Mouse (Mus musculus): ENCODE data around the gene Uncx.
A peak's percentile ranks its signal among the peaks of the same experiment; 100 is the strongest.

Gene Uncx

DNA sequence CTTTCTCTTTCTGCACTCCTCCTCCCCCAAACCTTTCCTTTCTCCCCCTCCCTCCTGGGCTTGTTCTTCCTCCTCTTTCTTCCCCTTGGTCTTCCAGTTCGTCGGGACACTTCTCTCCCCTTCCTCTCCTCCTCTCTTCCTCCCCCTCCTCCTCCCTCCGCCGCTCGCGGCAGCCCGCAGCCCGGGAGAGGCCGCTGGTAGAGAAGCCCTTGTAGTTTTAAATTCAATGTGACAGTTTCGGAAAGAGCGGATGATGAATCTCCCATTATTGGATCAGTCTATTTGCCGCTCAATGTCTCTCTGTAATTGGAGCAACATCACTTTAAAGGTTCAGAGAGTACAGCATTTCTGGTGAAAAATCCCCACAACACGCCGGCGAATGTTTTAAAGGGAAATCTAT is at the start of gene Uncx:
Gene Uncx (plus strand): TSS at position 281 of the 400 bp plus-strand sequence.
- Histone ChIP-seq H3K27me3 (ENCODE audit: control insufficient read depth, insufficient read depth, low read length, poor library complexity, severe bottlenecking) (peaks cover 4% of the 10 kb centered on the region; the same call in 1 of the 2 replicates), H3K36me3 (ENCODE audit: control insufficient read depth, insufficient read depth, low read length, poor library complexity, severe bottlenecking) (no peaks in the 10 kb centered on the region)
- DNase-seq (ENCODE audit: low read depth, low spot score) = no peak

DNA sequence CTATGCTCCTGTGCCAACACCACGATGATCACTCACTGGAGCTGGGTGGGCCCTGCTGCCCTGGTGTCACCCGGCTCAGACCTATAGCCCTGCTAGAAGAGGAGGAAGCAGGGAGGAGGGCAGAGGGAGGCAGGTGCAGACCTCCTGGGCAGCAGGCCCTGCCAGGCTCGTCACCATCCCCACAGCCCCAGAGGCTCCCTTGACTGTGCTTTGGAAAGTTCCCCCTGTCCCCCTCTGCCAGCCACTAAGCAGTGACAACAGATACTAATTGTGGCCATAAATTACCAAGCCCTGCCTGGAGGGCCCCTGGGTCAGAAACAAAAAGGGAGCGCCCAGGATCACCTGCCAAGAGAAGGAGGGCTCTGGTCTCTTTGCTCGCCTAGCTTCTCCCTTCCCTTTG is 49.6 kb upstream of the Uncx start:
- Histone ChIP-seq H3K36me3 (ENCODE audit: control insufficient read depth, insufficient read depth, low read length, poor library complexity, severe bottlenecking) (no peaks in the 10 kb centered on the region), H3K27me3 (ENCODE audit: control insufficient read depth, insufficient read depth, low read length, poor library complexity, severe bottlenecking) (no peaks in the 10 kb centered on the region)
- no peak for DNase-seq (ENCODE audit: low read depth, low spot score)

DNA sequence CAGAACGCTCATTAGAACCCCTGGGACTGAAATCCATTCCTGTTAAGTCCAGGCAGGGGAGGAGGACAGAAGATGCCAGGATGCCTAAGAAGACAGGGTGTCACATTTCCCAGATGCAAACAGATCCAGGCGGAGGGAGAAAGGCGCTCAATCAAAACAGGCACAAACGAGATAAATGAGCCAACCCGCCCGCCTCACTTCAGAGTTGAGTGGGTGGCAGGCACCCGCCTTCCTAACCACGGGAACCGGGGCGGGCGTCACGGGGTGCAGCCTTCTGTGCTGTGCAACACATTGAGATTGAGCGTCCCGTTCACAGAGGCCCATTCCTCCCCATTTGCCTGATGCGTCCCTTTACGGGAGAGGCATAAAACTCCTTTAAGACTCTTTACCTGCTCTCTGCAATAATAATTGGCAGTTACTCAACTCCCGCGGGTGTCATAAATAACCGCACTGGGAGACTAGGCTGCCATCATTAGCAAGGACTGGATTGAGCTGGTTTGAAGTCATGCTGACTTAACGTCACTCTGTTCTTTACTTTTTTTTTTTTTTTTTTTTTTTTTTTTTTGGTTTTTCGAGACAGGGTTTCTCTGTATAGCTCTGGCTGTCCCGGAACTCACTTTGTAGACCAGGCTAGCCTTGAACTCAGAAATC is 48.1 kb upstream of the Uncx start:
- Histone ChIP-seq H3K27me3 (ENCODE audit: control insufficient read depth, insufficient read depth, low read length, poor library complexity, severe bottlenecking) (no peaks in the 10 kb centered on the region), H3K36me3 (ENCODE audit: control insufficient read depth, insufficient read depth, low read length, poor library complexity, severe bottlenecking) (no peaks in the 10 kb centered on the region)
- no peak for DNase-seq (ENCODE audit: low read depth, low spot score)

DNA sequence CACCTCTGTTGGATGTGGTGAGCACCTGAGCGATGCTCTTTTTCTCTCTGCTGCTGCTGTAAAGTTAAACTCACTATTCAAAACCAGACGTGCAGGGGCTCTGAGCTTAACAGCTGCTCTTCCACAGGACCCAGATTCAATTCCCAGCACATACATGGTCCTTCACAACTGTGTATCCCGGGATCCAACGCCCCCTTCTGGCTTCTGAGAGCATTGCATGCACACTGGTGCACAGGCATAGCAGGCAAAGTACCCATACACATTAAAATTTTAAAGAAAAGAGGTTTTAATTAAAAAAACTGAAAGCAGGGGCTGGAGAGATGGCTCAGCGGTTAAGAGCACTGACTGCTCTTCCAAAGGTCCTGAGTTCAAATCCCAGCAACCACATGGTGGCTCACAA is 46.4 kb upstream of the Uncx start:
- Histone ChIP-seq H3K27me3 (ENCODE audit: control insufficient read depth, insufficient read depth, low read length, poor library complexity, severe bottlenecking) (no peaks in the 10 kb centered on the region), H3K36me3 (ENCODE audit: control insufficient read depth, insufficient read depth, low read length, poor library complexity, severe bottlenecking) (no peaks in the 10 kb centered on the region)
- no peak for DNase-seq (ENCODE audit: low read depth, low spot score)

DNA sequence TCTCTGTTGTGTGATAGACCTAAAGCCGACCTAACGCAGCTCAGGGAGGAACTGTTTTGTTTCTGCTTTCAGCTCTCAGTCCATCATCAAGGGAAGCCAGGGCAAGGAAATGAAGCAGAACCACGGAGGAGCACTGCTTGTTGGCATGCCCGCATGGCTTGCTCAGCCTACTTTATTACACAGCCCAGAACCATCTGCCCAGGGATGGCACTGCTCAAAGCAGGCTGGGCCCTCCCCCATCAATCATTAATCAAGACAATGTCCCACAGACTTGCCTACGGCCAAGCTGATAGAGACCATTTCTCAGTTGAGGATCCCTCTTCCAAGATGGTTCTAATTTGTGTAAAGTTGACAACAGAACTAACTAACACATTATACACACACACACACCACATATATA is 44.5 kb upstream of the Uncx start:
- no peaks in the 10 kb centered on the region for H3K36me3 ChIP-seq (ENCODE audit: control insufficient read depth, insufficient read depth, low read length, poor library complexity, severe bottlenecking)
- no peaks in the 10 kb centered on the region for H3K27me3 ChIP-seq (ENCODE audit: control insufficient read depth, insufficient read depth, low read length, poor library complexity, severe bottlenecking)
- no peak for DNase-seq (ENCODE audit: low read depth, low spot score)

DNA sequence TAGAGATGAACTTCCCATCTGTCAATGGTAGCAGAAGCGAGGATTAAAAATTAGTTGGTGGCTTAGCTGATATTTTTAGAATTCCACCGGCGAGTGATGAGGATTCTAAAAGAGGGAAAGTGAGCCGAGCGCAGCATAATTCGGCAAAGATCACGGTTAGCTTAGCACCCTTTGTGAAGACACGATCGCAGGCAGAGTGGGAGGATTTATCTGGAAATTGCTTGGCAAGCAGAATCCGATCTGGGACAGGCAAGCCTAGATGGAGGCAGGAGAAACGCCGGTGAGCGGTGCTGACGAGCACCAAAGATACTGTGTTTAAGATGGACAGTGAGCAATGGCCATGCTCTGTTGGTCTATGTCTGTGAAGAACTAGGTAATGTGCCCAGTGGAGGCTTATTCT is 41.0 kb upstream of the Uncx start:
- H3K27me3 ChIP-seq (ENCODE audit: control insufficient read depth, insufficient read depth, low read length, poor library complexity, severe bottlenecking) = no peaks in the 10 kb centered on the region
- H3K36me3 ChIP-seq (ENCODE audit: control insufficient read depth, insufficient read depth, low read length, poor library complexity, severe bottlenecking) = no peaks in the 10 kb centered on the region
- DNase-seq (ENCODE audit: low read depth, low spot score) = no peak

DNA sequence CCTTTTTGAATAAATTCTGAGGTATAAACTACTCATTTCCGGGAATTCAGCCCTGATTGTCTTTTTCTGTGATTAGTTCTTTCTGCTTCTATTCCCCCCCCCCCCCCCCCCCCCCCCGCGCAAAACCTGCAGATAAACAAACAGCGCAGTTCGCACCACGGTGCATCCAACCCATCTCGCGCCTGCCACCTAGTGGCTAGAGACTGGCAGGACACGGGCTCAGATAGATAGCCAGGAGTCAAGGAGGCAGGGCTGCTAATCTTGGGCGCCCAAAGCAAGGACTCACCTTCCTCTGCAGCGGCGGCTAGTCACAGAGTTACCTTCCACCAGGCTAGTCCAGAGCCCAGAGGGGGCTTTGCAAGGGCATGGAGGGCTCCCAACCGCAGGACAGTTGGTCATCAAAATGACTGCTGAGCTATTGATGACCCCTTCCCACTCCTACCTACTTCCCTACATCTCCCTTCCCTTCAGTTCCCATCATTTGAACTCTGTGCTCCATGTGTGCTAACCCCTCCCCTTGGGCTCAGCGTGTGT is 38.2 kb upstream of the Uncx start:
- peak; percentile 88 for DNase-seq (ENCODE audit: low read depth, low spot score)
- no peaks in the 10 kb centered on the region for H3K36me3 ChIP-seq (ENCODE audit: control insufficient read depth, insufficient read depth, low read length, poor library complexity, severe bottlenecking)
- H3K27me3 ChIP-seq (ENCODE audit: control insufficient read depth, insufficient read depth, low read length, poor library complexity, severe bottlenecking) = no peaks in the 10 kb centered on the region

DNA sequence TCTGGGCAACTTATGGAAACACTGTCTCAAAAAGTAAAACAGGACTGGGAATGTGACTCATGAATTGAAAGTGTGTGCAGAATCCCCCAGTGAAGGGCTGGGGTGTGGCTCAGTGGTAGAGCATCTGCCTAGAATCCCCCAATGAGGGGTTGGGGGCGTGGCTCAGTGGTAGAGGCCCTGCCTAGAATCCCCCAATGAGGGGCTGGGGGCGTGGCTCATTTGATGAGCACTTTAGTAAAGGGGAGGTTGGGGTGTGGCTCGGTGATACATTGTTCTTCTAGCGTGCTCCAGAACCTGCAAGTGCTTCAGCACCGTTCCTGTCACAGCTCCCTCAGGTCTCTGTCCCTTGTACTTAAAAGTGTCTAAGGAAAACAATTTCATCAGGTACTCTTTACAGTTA is 37.1 kb upstream of the Uncx start:
- no peak for DNase-seq (ENCODE audit: low read depth, low spot score)
- H3K36me3 ChIP-seq (ENCODE audit: control insufficient read depth, insufficient read depth, low read length, poor library complexity, severe bottlenecking) = no peaks in the 10 kb centered on the region
- H3K27me3 ChIP-seq (ENCODE audit: control insufficient read depth, insufficient read depth, low read length, poor library complexity, severe bottlenecking) = no peaks in the 10 kb centered on the region

DNA sequence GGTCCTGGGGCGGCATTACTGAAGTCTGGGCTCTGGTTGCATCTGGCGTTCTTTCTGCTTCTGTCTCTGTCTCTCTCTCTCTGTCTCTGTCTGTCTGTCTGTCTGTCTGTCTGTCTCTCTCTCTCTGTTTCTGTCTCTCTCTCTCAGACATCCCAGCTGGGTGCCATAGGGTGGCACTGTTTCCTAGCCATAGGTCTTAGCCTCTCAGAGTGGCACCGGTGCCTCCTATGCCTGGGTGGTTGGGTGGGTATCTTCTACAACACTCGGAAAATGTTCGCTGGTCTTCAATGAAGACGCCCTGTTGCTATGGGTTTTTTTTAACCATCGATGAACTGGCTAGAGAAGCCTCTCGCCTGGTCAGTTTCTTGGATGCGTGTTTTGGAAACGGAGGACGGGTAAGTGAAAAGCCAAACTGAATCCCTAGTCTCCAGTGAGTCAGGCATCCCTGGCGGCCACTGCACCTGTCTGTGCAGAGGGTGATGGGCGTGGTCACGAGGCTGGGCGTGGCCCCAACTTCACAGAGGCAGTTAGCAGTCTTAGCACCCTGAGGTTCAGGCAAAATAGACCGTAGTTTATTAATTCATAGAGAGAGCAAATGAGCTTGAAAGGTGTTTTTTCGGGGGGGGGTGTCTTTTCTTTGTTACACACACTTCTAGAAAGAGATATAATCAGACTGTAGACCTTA is 32.5 kb upstream of the Uncx start:
- peak; percentile 19 for DNase-seq (ENCODE audit: low read depth, low spot score)
- H3K36me3 ChIP-seq (ENCODE audit: control insufficient read depth, insufficient read depth, low read length, poor library complexity, severe bottlenecking) = no peaks in the 10 kb centered on the region

DNA sequence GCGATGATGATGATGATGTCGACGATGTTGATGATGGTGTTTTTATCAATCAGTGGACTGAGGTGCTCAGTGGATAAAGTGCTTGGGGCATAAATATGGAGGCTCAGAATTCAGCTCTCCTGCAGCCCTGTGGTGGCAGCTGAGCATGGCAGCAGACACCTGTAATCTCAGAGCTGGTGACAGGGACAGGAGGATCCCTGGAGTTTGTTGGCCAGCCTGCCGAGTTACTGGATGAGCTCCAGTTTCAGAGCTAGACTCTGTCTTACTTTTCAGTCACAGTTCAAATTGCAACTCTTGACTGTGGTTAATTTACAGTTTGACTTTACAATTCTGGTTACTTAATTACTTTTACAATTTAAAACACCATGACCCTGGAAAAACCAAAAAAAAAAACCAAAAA is 31.1 kb upstream of the Uncx start:
- Histone ChIP-seq H3K36me3 (ENCODE audit: control insufficient read depth, insufficient read depth, low read length, poor library complexity, severe bottlenecking) (no peaks in the 10 kb centered on the region), H3K27me3 (ENCODE audit: control insufficient read depth, insufficient read depth, low read length, poor library complexity, severe bottlenecking) (no peaks in the 10 kb centered on the region)
- no peak for DNase-seq (ENCODE audit: low read depth, low spot score)

More for the DNA sequence above, 32.5 kb upstream of the Uncx start:
- no peaks in the 10 kb centered on the region for H3K27me3 ChIP-seq (ENCODE audit: control insufficient read depth, insufficient read depth, low read length, poor library complexity, severe bottlenecking)

DNA sequence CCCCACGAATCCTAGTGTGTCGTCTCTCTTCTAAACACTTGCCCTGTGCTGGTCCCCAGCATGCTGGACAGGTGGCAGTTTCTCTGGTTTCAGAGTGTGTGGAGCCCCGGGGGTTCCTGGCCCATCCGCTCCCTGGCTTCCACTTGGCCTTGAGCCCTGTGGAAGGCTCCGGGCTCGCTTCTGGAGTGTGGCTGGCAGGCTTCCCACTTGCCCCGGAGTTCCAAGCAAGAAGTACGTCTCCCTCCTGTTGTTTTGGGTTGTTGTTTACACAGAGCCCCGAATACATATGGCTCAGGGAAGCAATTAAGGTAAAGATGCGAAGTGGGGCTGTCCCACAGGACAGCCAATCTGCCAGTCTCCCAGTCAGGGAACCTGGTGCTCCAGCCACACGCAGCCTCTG is 27.0 kb upstream of the Uncx start:
- Histone ChIP-seq H3K36me3 (ENCODE audit: control insufficient read depth, insufficient read depth, low read length, poor library complexity, severe bottlenecking) (no peaks in the 10 kb centered on the region), H3K27me3 (ENCODE audit: control insufficient read depth, insufficient read depth, low read length, poor library complexity, severe bottlenecking) (no peaks in the 10 kb centered on the region)
- no peak for DNase-seq (ENCODE audit: low read depth, low spot score)

DNA sequence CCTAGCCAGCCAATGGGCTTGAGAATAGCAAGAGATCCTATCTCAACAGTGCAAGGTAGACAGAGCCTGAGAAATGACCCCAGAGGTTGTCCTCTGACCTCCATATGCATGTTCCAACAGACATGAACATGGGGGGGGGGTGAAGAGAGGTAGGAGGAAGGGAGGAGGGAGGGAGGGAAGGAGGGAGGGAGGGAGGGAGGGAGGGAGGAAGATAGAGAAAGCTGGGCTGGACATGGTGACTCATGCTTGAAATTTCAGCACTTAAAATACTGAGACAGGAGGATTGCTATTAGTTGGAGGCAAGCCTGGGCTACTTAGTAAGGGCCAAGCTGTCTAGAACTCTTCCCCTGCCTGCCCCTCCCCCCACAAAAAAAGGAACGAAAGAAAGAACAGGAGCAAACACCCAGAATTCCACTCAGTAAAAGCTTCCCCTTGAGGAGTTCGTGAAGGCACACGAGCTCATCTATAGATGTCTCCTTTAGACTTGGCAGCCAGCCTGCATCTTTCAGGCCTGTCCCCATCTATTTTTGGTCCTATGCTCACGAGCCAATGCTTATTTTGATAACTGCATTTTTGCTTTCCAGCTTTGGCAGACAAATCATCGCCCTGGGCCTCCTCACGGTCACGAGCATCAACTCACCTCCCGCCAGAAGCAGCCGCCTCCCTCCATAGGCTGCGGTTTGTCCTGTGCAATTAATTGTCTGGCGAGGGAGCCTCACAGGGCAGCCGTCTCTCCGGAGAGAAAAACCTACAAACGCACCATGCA is 23.0 kb upstream of the Uncx start:
- H3K27me3 ChIP-seq (ENCODE audit: control insufficient read depth, insufficient read depth, low read length, poor library complexity, severe bottlenecking) = no peaks in the 10 kb centered on the region
- DNase-seq (ENCODE audit: low read depth, low spot score) = no peak
- no peaks in the 10 kb centered on the region for H3K36me3 ChIP-seq (ENCODE audit: control insufficient read depth, insufficient read depth, low read length, poor library complexity, severe bottlenecking)

DNA sequence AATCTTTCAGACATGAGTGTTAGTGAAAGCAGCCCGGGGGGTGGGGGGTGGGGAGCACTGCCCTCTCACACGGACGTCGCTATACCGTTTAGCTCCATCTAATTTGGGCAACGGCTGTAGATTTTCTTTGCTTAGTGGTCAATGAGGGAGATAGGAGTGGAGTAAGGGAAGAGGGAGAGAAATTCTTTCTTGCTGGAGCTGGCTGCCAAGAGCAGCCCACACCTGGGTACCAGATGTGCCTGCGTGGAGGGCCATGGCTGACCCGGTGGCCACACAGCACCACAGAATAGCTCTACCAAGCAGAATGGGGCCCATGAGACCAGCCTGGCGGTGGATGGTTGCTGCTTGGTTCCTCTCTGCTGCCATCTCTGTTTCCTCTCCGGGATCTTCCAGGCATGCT is 21.3 kb upstream of the Uncx start:
- H3K27me3 ChIP-seq (ENCODE audit: control insufficient read depth, insufficient read depth, low read length, poor library complexity, severe bottlenecking) = no peaks in the 10 kb centered on the region; the same call in 1 of the 2 replicates
- no peak for DNase-seq (ENCODE audit: low read depth, low spot score)

DNA sequence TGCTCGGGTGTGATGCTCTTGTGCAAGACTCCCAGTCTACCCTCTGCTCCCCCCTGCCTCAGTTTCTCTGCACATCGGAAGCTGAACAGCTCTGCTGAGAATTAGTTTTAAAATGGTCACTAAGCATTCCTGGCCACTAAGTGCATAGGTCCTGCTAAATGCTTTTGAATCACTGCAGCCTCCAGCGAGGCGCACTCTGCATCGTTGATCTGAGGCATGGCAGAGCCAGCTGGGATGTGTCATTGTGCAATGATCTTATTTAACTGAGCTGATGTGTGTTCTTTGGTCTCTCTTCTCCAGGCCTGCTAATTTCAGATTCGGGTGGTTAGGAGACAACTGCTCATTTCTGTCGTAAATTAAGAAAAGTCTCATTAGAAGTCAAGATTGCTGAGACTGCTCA is 14.4 kb upstream of the Uncx start:
- Histone ChIP-seq H3K36me3 (ENCODE audit: control insufficient read depth, insufficient read depth, low read length, poor library complexity, severe bottlenecking) (no peaks in the 10 kb centered on the region), H3K27me3 (ENCODE audit: control insufficient read depth, insufficient read depth, low read length, poor library complexity, severe bottlenecking) (no peaks in the 10 kb centered on the region; the same call in 1 of the 2 replicates)
- no peak for DNase-seq (ENCODE audit: low read depth, low spot score)

More for the DNA sequence above, 21.3 kb upstream of the Uncx start:
- no peaks in the 10 kb centered on the region for H3K36me3 ChIP-seq (ENCODE audit: control insufficient read depth, insufficient read depth, low read length, poor library complexity, severe bottlenecking)

DNA sequence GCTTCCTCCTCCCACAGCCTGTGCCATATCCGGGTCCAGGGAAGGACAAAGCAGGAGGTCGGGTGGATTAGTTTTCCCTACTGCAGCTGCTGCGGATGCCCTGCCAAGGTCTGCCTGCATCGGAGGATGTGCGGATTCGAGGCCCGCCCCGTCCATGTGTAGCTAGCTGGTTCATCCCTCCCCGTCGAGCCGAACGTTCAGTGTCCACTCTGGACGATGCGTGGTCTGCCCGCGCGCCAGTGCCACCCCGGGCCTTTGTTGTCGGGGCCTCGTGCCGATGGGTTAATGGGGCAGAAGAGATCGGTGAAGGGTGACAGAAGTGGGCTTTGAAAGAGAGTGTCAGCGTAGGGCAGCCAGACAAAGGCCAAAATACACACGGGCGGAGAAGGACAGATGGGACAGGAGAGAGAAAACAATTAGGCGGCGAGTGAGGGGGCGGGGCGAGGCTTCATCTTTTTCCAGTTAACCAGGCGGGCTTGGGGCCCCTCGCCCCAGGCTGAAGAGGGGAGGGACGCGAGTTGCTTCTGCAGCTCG is 7.8 kb upstream of the Uncx start:
- Histone ChIP-seq H3K27me3 (ENCODE audit: control insufficient read depth, insufficient read depth, low read length, poor library complexity, severe bottlenecking) (peaks cover 6% of the 10 kb centered on the region), H3K36me3 (ENCODE audit: control insufficient read depth, insufficient read depth, low read length, poor library complexity, severe bottlenecking) (no peaks in the 10 kb centered on the region)
- no peak for DNase-seq (ENCODE audit: low read depth, low spot score)
